Mouse (Mus musculus) stomach, postnatal 0 days (tissue): ENCODE measurements around the gene 4933428M09Rik.
A peak's percentile ranks its signal among the peaks of the same experiment; 100 is the strongest.
"Not testable (repeated sequence)": the region's sequence is repeated elsewhere in the genome, so short reads cannot be mapped to it uniquely, and the experiment has no call there.

Source experiments
- CTCF ChIP-seq: IDR thresholded peaks from 2 replicates; pipeline ENCODE4 v1.5.1; 2016; ENCODE audit warnings: antibody characterized with exemption, low read depth, mild to moderate bottlenecking, moderate library complexity
- EP300 ChIP-seq: optimal IDR thresholded peaks from 2 replicates; pipeline ENCODE3; 2016; ENCODE audit warnings: antibody characterized with exemption

DNA sequence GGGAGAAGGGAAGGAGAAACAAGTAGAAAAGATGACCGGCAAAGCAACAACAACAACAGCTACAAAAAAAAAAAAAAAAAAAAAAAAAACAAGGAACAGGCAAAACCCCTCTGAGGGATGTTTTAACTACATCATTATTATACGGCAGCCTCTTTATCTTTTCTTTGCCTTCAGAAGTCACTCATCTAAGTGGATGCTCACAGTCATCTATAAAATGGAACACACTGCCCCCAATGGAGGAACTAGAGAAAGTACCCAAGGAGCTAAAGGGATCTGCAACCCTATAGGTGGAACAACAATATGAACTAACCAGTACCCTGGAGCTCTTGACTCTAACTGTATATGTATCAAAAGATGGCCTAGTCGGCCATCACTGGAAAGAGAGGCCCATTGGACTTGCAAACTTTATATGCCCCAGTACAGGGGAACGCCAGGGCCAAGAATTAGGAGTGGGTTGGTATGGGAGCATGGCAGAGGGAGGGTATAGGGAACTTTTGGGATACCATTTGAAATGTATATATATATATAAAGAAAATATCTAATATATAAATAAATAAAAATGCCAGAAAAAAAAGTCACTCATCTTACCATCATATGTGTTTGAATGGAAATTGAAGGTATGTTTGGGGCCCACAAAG, 30.3 kb downstream of the 4933428M09Rik start:
- not testable (repeated sequence) for TF ChIP-seq EP300
- TF ChIP-seq CTCF, result peak; percentile 31; the same call in 1 of the 2 replicates
